ENCODE assay signal across 14 mouse cellular contexts in the genomic region with DNA sequence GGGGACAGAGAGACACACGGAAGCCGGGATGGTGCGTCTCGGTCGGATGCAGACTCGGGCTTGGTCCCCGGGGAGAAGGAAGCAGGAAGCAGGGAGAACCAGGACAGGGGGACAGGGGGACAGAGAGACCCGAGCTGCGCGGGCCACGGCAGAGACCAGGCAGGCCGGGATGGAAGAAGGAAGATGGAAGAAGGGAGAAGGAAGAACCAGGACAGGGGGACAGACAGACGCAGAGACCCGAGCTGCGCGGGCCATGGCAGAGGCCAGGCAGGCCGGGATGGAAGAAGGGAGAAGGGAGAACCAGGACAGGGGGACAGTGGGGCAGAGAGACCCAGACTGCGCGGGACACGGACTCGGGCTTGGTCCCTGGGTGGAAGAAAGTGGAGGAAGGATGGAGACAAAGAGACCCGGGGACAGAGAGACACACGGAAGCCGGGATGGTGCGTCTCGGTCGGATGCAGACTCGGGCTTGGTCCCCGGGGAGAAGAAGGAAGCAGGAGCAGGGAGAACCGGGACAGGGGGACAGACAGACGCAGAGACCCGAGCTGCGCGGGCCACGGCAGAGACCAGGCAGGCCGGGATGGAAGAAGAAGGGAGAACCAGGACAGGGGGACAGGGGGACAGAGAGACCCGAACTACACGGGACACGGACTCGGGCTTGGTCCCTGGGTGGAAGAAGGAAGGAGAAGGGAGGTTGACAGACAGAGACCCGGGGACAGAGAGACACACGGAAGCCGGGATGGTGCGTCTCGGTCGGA. TPM values are rescaled to one million over a fixed set of nuclear protein-coding genes. Genes with fewer than 3 reads are reported as not detected.
A peak's percentile ranks its signal among the peaks of the same experiment; 100 is the strongest.
DNase-seq lines count a peak whose midpoint lies in the region; ATAC-seq lines count a peak whose summit lies in the region.
"Not testable (repeated sequence)": the region's sequence is repeated elsewhere in the genome, so short reads cannot be mapped to it uniquely, and the experiment has no call there.
"Had no signal": no experiment of that assay in that cellular context is flagged by ENCODE, and none has a peak within 500 bp of the region (broad histone marks: within the 10 kb centered on the region; RNA-seq: fewer than 3 reads in every experiment).

No protein-coding gene starts in this region.

- ATAC-seq in neural tube, embryonic 11.5 days (ENCODE audit: insufficient read depth, low FRiP score, low TSS enrichment) = not testable (repeated sequence)

- intact Hi-C loops in left cerebral cortex, postnatal 4 days (cut with DNase I) = not testable (repeated sequence)

- not testable (repeated sequence) for H3K4me1 ChIP-seq in neural tube, embryonic 11.5 days (ENCODE audit: control insufficient read depth, insufficient read depth, low read length)

- not testable (repeated sequence) for H3K27me3 ChIP-seq in neural tube, embryonic 11.5 days (ENCODE audit: control insufficient read depth, insufficient read depth, low read length)

- not testable (repeated sequence) for H3K4me3 ChIP-seq in neural tube, embryonic 11.5 days (ENCODE audit: low read depth, low read length)

- WGBS in neural tube, embryonic 11.5 days = 84% methylated on average over 34 of the region's 46 CpGs

- H3K9me3 ChIP-seq in neural tube, embryonic 11.5 days (ENCODE audit: control insufficient read depth, low read length) = peaks cover 44% of the 10 kb centered on the region

- H3K36me3 ChIP-seq in neural tube, embryonic 11.5 days (ENCODE audit: control insufficient read depth, insufficient read depth, low read length) = peaks cover 36% of the 10 kb centered on the region

- H3K4me2 ChIP-seq in neural tube, embryonic 11.5 days (ENCODE audit: low read depth) = not testable (repeated sequence)

- not testable (repeated sequence) for H3K27ac ChIP-seq in neural tube, embryonic 11.5 days (ENCODE audit: low read depth, low read length)

- H3K9ac ChIP-seq in neural tube, embryonic 11.5 days (ENCODE audit: low read length) = not testable (repeated sequence)

- DNase-seq in R1 (ENCODE audit: low read depth, low spot score) = peak; percentile 18
- peak; percentile 11 to 36 for DNase-seq in cerebellum, postnatal 14 days
- peak; percentile 71 for DNase-seq in forelimb bud, embryonic 11.5 days (ENCODE audit: low read depth, low spot score)
- peak; percentile 22 for DNase-seq in induced T-regulatory cell, adult 2 months (ENCODE audit: low read depth)
- peak; percentile 34 for DNase-seq in left cerebral cortex, postnatal 4 days
- DNase-seq in neural tube, embryonic 11.5 days (ENCODE audit: low spot score) = peak; percentile 17
- DNase-seq in testis, postnatal 14 days (ENCODE audit: low spot score) = peak; percentile 72

RNA-seq across cellular contexts. Expression of gene Gm21860, which starts 11.4 kb away (rescaled TPM):
- total RNA-seq in left cerebral cortex, postnatal 4 days (2021) = not detected
- polyA plus RNA-seq in neural tube, embryonic 11.5 days (2014; fragmentation: Nextera tagmentation; extraction: Ambion mirVana) = not detected in 2 replicates
- total RNA-seq: midbrain, postnatal 0 days had no signal
- polyA plus RNA-seq: embryonic facial prominence, embryonic 13.5 days; frontal cortex, adult 2 months; heart, embryonic 11.5 days; hindbrain, embryonic 16.5 days; large intestine, adult 2 months; limb, embryonic 12.5 days; midbrain, postnatal 0 days had no signal

RNA-seq across cellular contexts. Expression of gene Gm47283, which starts 41.3 kb away (rescaled TPM):
- total RNA-seq in left cerebral cortex, postnatal 4 days (2021) = not detected
- not detected in 2 replicates for polyA plus RNA-seq in neural tube, embryonic 11.5 days (2014; fragmentation: Nextera tagmentation; extraction: Ambion mirVana)
- total RNA-seq: midbrain, postnatal 0 days had no signal
- polyA plus RNA-seq: embryonic facial prominence, embryonic 13.5 days; frontal cortex, adult 2 months; heart, embryonic 11.5 days; hindbrain, embryonic 16.5 days; large intestine, adult 2 months; limb, embryonic 12.5 days; midbrain, postnatal 0 days had no signal

Comparison
In these comparisons a context has a peak if more than half of its experiments do, and no peak if none do; other contexts are left out.
1. DNase-seq: peak in every context shown above with its lines; median percentile 72 in testis, postnatal 14 days; 71 in forelimb bud, embryonic 11.5 days; 34 in left cerebral cortex, postnatal 4 days; 24 in cerebellum, postnatal 14 days; 22 in induced T-regulatory cell, adult 2 months; 18 in R1; 17 in neural tube, embryonic 11.5 days.